Mouse (Mus musculus) midbrain, postnatal 0 days (tissue): ENCODE measurements around the gene Garem2. TPM values are rescaled to one million over a fixed set of nuclear protein-coding genes. Genes with fewer than 3 reads are reported as not detected.

Source experiments
- ATAC-seq: fragments of 200-750 bp; cut with Nextera tagmentation; 2 replicates; pipeline ENCODE4 v1.8.0; 2017; ENCODE audit warnings: moderate number of reproducible peaks, mild to moderate bottlenecking, moderate TSS enrichment, moderate library complexity; ENCODE audit not compliant: low FRiP score
- DNase-seq: peaks from one replicate; pipeline ENCODE4 v3.0.0-alpha.2; 2015; ENCODE audit warnings: low spot score
- H3K27ac ChIP-seq: fragments of 300-500 bp; sonication (generic); 2 replicates; pipeline ENCODE4 v1.5.1; 2014; ENCODE audit warnings: low read depth, mild to moderate bottlenecking, low read length, mixed read lengths
- H3K27me3 ChIP-seq: fragments of 300-500 bp; sonication (generic); 2 replicates; pipeline ENCODE4 v1.6.1; 2014; ENCODE audit warnings: low read length, control low read depth, mixed read lengths; ENCODE audit not compliant: insufficient read depth
- H3K36me3 ChIP-seq: fragments of 300-500 bp; sonication (generic); 2 replicates; pipeline ENCODE4 v1.6.1; 2014; ENCODE audit warnings: low read length, control low read depth, mixed read lengths; ENCODE audit not compliant: insufficient read depth
- H3K4me1 ChIP-seq: fragments of 300-500 bp; sonication (generic); 2 replicates; pipeline ENCODE4 v1.6.1; 2014; ENCODE audit warnings: mild to moderate bottlenecking, control low read depth, antibody characterized with exemption, low read length, mixed read lengths; ENCODE audit not compliant: insufficient read depth
- H3K4me2 ChIP-seq: fragments of 300-500 bp; sonication (generic); 2 replicates; pipeline ENCODE4 v1.6.1; 2014; ENCODE audit warnings: low read depth, mild to moderate bottlenecking, low read length, mixed read lengths; ENCODE audit not compliant: poor library complexity, severe bottlenecking
- H3K4me3 ChIP-seq: fragments of 300-500 bp; sonication (generic); 2 replicates; pipeline ENCODE4 v1.5.1; 2014; ENCODE audit warnings: low read depth, mild to moderate bottlenecking, low read length, moderate library complexity
- H3K9ac ChIP-seq: fragments of 300-500 bp; sonication (generic); replicated peaks from 2 replicates; pipeline ENCODE4 v1.6.1; 2014; ENCODE audit warnings: mild to moderate bottlenecking, low read length, moderate library complexity, mixed read lengths; ENCODE audit not compliant: poor library complexity, severe bottlenecking
- H3K9me3 ChIP-seq: fragments of 300-500 bp; sonication (generic); 2 replicates; pipeline ENCODE4 v1.6.1; 2016; ENCODE audit warnings: low read length, control low read depth
- CTCF ChIP-seq: IDR thresholded peaks from 2 replicates; pipeline ENCODE4 v1.5.1; 2016; ENCODE audit warnings: antibody characterized with exemption, mild to moderate bottlenecking
- WGBS: fragments of 180-500 bp; shearing (Covaris S2); extraction: QIAGEN DNeasy Blood & Tissue Kit; methylation state at CpG from one replicate; pipeline ENCODE4 v1.1.7; 2014; 5-methylcytosine and 5-hydroxymethylcytosine counted together
- polyA plus RNA-seq: library from polyadenylated mRNA; unstranded; fragments of >200 nt; fragmentation: Nextera tagmentation; extraction: Ambion mirVana; gene quantifications from 2 replicates; pipeline ENCODE4 v1.2.1, GENCODE M21; 2015
- total RNA-seq: library from RNA; depleted of rRNA; stranded (reverse); fragments of >200 nt; gene quantifications from 2 replicates; pipeline ENCODE4 v1.2.3, GENCODE M21; 2014

Garem2 gene
- total and polyA plus RNA-seq, 2 experiments from 2014 or later, result 8.9 to 20.6 TPM

GRCm38 (mm10) chr5:30132173-30132572, 27.2 kb downstream of the Garem2 start:
- TF ChIP-seq CTCF, result no peak
- Histone ChIP-seq H3K4me3 (no peak overlapping the region), H3K4me1 (no peaks in the 10 kb centered on the region), H3K27me3 (no peaks in the 10 kb centered on the region), H3K27ac (no peak overlapping the region), H3K9me3 (no peaks in the 10 kb centered on the region), H3K9ac (no peak overlapping the region), H3K36me3 (peaks cover 46% of the 10 kb centered on the region), H3K4me2 (no peak overlapping the region)
- DNase-seq, result no peak
- ATAC-seq, result no peak
- WGBS, result 96% methylated on average over 2 of the region's 2 CpGs

- no peak for TF ChIP-seq CTCF
- no peaks in the 10 kb centered on the region for H3K27me3 ChIP-seq
- DNase-seq (no peak), ATAC-seq (no peak)
- no peak overlapping the region for H3K9ac ChIP-seq
- no peak overlapping the region for H3K27ac ChIP-seq
- H3K4me1 ChIP-seq, result no peaks in the 10 kb centered on the region
- no peaks in the 10 kb centered on the region for H3K9me3 ChIP-seq
- 94% methylated on average over 11 of the region's 11 CpGs for WGBS
- peaks cover 44% of the 10 kb centered on the region for H3K36me3 ChIP-seq
- H3K4me2 ChIP-seq, result no peak overlapping the region
- no peak overlapping the region for H3K4me3 ChIP-seq
Observed at GRCm38 (mm10) chr5:30135711-30136231, 30.8 kb downstream of the Garem2 start.

- no peak for DNase-seq
- H3K27me3 ChIP-seq, result no peaks in the 10 kb centered on the region
- H3K4me2 ChIP-seq, result no peak overlapping the region
- no peak overlapping the region for H3K9ac ChIP-seq
- H3K4me1 ChIP-seq, result no peaks in the 10 kb centered on the region
- no peak for TF ChIP-seq CTCF
- H3K36me3 ChIP-seq, result peaks cover 41% of the 10 kb centered on the region
- no peaks in the 10 kb centered on the region for H3K9me3 ChIP-seq
- H3K27ac ChIP-seq, result no peak overlapping the region
- ATAC-seq, result no peak
- WGBS, result 94% methylated on average over 9 of the region's 9 CpGs
- no peak overlapping the region for H3K4me3 ChIP-seq
Observed at GRCm38 (mm10) chr5:30137271-30137670, 32.3 kb downstream of the Garem2 start.

DNA sequence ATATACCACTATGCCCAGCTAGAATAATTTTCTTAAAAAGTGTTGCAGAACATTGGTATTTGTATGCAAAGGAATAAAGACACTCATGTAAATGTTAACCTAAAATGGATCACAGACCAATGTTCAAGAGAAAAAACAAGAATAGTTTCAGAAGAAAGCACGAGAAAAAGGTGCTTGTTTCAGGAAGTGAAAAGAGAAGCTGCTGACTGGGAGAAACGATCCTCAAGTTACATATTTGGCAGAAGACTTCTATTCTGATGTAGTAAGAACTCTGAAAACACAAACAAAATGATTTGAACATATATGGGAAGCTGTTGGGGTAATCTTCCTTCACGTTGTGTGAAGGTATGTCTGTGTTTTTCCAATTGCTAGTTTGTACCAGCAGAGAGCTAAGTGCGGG, 33.2 kb downstream of the Garem2 start:
- no peak for ATAC-seq
- no peak overlapping the region for H3K27ac ChIP-seq
- no peaks in the 10 kb centered on the region for H3K4me1 ChIP-seq
- no peaks in the 10 kb centered on the region for H3K27me3 ChIP-seq
- no peaks in the 10 kb centered on the region for H3K9me3 ChIP-seq
- no peak overlapping the region for H3K9ac ChIP-seq
- WGBS, result 89% methylated on average over 4 of the region's 4 CpGs
- no peak overlapping the region for H3K4me2 ChIP-seq
- no peak for TF ChIP-seq CTCF
- peaks cover 40% of the 10 kb centered on the region for H3K36me3 ChIP-seq
- H3K4me3 ChIP-seq, result no peak overlapping the region
- DNase-seq, result no peak

GRCm38 (mm10) chr5:30146526-30146925, 41.6 kb downstream of the Garem2 start:
- Histone ChIP-seq H3K27ac (no peak overlapping the region), H3K36me3 (peaks cover 25% of the 10 kb centered on the region), H3K9ac (no peak overlapping the region), H3K4me2 (no peak overlapping the region), H3K4me1 (no peaks in the 10 kb centered on the region), H3K9me3 (no peaks in the 10 kb centered on the region), H3K4me3 (no peak overlapping the region), H3K27me3 (no peaks in the 10 kb centered on the region)
- no peak for TF ChIP-seq CTCF
- WGBS, result 89% methylated on average over 6 of the region's 6 CpGs
- ATAC-seq, result no peak
- no peak for DNase-seq

GRCm38 (mm10) chr5:30148133-30148920, 43.4 kb downstream of the Garem2 start:
- no peak for DNase-seq
- H3K9me3 ChIP-seq, result no peaks in the 10 kb centered on the region
- no peak for ATAC-seq
- no peak overlapping the region for H3K9ac ChIP-seq
- TF ChIP-seq CTCF, result no peak
- no peaks in the 10 kb centered on the region; the same call in 1 of the 2 replicates for H3K4me1 ChIP-seq
- no peak overlapping the region for H3K4me3 ChIP-seq
- WGBS, result 87% methylated on average over 5 of the region's 5 CpGs
- H3K4me2 ChIP-seq, result no peak overlapping the region
- peaks cover 22% of the 10 kb centered on the region for H3K36me3 ChIP-seq
- no peak overlapping the region for H3K27ac ChIP-seq
- H3K27me3 ChIP-seq, result no peaks in the 10 kb centered on the region
